Mouse (Mus musculus) liver, embryonic 14.5 days (tissue): Measurements from ENCODE around the gene Prss44. TPM values are rescaled to one million over a fixed set of nuclear protein-coding genes. Genes with fewer than 3 reads are reported as not detected.
A peak's percentile ranks its signal among the peaks of the same experiment; 100 is the strongest.

Source experiments
- ATAC-seq: fragments of 200-750 bp; cut with Nextera tagmentation; 2 replicates; pipeline ENCODE4 v1.8.0; 2017; ENCODE audit warnings: moderate number of reproducible peaks, mild to moderate bottlenecking, moderate library complexity; ENCODE audit not compliant: insufficient read depth
- DNase-seq, 3 experiments: peaks; one replicate each; pipeline ENCODE4 v3.0.0-alpha.2; 2012 to 2013; ENCODE audit warnings: low read depth in 3 of 3, low spot score in 3 of 3
- H3K27ac ChIP-seq: fragments of 300-500 bp; sonication (generic); 2 replicates; pipeline ENCODE4 v1.5.1; 2014; ENCODE audit warnings: moderate library complexity, mild to moderate bottlenecking, control low read depth, inconsistent platforms
- H3K27me3 ChIP-seq: fragments of 300-500 bp; sonication (generic); 2 replicates; pipeline ENCODE4 v1.6.1; 2014; ENCODE audit warnings: mild to moderate bottlenecking, low read length, moderate library complexity; ENCODE audit not compliant: control insufficient read depth, insufficient read depth
- H3K36me3 ChIP-seq: fragments of 300-500 bp; sonication (generic); replicated peaks from 2 replicates; pipeline ENCODE4 v1.6.1; 2014; ENCODE audit warnings: low read depth; ENCODE audit not compliant: control insufficient read depth, insufficient read depth
- H3K4me1 ChIP-seq, 2 experiments: fragments of 200-500 bp in 1 of 2; fragments of 300-500 bp in 1 of 2; sonication (generic) in 1 of 2; replicated peaks; 2 replicates each; pipeline ENCODE4 v1.6.1; 2012 to 2014; ENCODE audit warnings: antibody characterized with exemption in 1 of 2, inconsistent platforms in 1 of 2, low read length in 1 of 2; ENCODE audit not compliant: control insufficient read depth in 2 of 2, insufficient read depth in 2 of 2
- H3K4me2 ChIP-seq: fragments of 300-500 bp; sonication (generic); 2 replicates; pipeline ENCODE4 v1.6.1; 2014; ENCODE audit warnings: low read depth, mild to moderate bottlenecking, control low read depth, moderate library complexity
- H3K4me3 ChIP-seq, 2 experiments: fragments of 200-500 bp in 1 of 2; fragments of 300-500 bp in 1 of 2; sonication (generic) in 1 of 2; 2 replicates each; pipeline ENCODE4 v1.5.1; 2012 to 2014; ENCODE audit warnings: low read depth in 2 of 2, low read length in 2 of 2, mild to moderate bottlenecking in 2 of 2, control low read depth in 1 of 2, inconsistent platforms in 1 of 2, moderate library complexity in 1 of 2; ENCODE audit not compliant: insufficient read depth in 1 of 2
- H3K9ac ChIP-seq: fragments of 300-500 bp; sonication (generic); replicated peaks from 2 replicates; pipeline ENCODE4 v1.6.1; 2014; ENCODE audit warnings: mild to moderate bottlenecking, control low read depth, moderate library complexity
- H3K9me3 ChIP-seq: fragments of 300-500 bp; sonication (generic); 2 replicates; pipeline ENCODE4 v1.6.1; 2016; ENCODE audit warnings: low read length, mixed read lengths; ENCODE audit not compliant: control insufficient read depth
- CTCF ChIP-seq: IDR thresholded peaks from 2 replicates; pipeline ENCODE4 v1.5.1; 2016; ENCODE audit warnings: antibody characterized with exemption, low read depth, control low read depth
- EP300 ChIP-seq: IDR thresholded peaks from 2 replicates; pipeline ENCODE4 v1.6.1; 2016; ENCODE audit warnings: antibody characterized with exemption, low read depth
- WGBS: fragments of 180-500 bp; shearing (Covaris S2); extraction: QIAGEN DNeasy Blood & Tissue Kit; methylation state at CpG from one replicate; pipeline ENCODE4 v1.1.7; 2014; ENCODE audit not compliant: insufficient replicate concordance; 5-methylcytosine and 5-hydroxymethylcytosine counted together
- polyA plus RNA-seq, 2 experiments: library from polyadenylated mRNA; depleted of rRNA in 1 of 2; stranded (reverse) in 1 of 2; unstranded in 1 of 2; fragments of >200 nt; fragmentation: Nextera tagmentation in 1 of 2; extraction: Ambion mirVana in 1 of 2; gene quantifications; 2 replicates each; pipeline versions ENCODE4 v1.2.1 to v1.2.3; 2012 to 2014

The Prss44 gene
- polyA plus RNA-seq, 2 experiments: not detected

DNA sequence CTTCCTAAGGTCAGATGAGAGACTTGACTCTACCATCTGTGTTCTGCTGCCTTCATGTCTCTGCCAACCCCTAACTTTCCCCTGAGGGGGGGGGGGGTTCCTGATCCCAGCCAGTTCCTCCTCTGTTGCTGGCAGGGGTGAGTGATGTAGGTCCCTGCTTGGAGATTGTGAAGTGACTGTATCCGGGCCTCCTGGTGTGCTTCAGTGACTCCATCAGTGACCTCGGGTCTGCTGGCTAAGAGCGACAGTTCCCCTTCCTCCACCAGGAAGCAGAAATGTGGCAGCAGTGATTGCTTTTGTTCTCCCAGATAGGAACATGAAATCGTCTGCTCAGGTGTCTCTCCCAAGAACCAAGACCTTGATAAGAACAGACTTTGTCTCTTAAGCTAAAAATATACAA is 43.1 kb downstream of the Prss44 start:
- H3K9me3 ChIP-seq: no peaks in the 10 kb centered on the region
- DNase-seq (no peak), ATAC-seq (no peak)
- no peak for TF ChIP-seq EP300
- no peak for TF ChIP-seq CTCF
- no peak overlapping the region for H3K4me3 ChIP-seq
- H3K9ac ChIP-seq: no peak overlapping the region
- no peak overlapping the region for H3K4me2 ChIP-seq
- H3K4me1 ChIP-seq: peaks cover 7 to 28% of the 10 kb centered on the region in 2 experiments
- no peaks in the 10 kb centered on the region for H3K27me3 ChIP-seq
- no peaks in the 10 kb centered on the region for H3K36me3 ChIP-seq
- 9% methylated on average over 4 of the region's 4 CpGs for WGBS
- H3K27ac ChIP-seq: no peak overlapping the region

DNA sequence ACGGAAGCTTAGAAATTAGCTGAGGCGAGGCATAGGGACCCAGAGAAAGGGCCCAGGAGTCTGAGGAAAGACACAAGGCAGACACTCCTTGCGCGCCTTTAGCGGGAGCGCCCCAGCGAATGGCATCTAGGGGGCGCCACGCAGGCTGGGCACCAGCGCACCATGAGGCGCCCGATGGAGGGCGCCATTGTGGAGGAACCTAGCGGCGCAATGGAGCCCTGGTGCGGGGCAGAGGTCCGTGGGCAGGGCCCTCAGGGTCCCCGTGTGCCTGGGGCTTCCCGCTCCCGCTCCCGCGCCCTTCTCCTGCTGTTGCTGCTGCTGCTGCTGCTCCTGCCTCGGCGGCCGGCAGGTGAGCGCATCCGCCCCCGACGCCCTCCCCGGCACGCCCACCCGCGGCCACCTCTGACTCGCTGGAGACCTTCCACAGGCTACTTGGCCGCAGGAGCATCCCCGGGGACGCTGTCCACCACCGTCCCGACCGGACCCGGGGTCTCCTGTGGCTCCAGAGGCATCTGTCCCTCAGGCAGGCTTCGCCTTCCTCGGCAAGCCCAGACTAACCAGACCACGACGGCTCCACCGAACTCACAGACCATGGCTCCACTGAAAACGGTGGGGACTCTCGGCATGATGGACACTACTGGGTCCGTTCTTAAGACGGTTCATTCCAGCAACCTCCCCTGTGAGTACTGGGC is 44.1 kb downstream of the Prss44 start, which contains the start of gene Prss50:
Prss50 (plus strand) TSS at position 187 of the 692 bp plus-strand sequence.
- H3K9ac ChIP-seq: peak within 1 kb of the TSS; percentile 58
- no peak for DNase-seq

DNA sequence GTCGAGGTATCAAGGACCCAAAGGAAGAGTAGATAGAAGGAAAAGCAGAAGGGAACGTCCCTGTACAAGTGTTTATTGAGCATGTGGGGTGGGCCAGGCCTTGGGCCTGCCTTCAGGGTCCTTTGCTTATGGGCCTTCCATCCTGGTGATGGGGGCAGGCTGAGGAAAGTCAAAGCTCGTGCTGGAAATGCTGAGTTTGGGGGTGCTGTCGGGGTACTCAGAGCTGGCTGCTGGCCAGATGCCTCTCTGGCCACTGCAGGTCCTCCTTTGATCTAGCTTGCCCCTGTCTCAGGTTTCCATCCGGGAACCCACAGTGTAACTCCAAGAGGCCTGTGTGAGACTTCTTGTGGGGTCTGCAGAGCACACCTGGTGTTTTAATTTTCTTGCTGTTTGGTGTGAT is 44.7 kb downstream of the Prss44 start:
- H3K9ac ChIP-seq: peak overlapping the region; percentile 58
- no peaks in the 10 kb centered on the region for H3K9me3 ChIP-seq
- no peak for DNase-seq
- peak overlapping the region; percentile 80 for H3K4me2 ChIP-seq
- H3K27ac ChIP-seq: peak overlapping the region; percentile 77
- no peak for TF ChIP-seq CTCF
- no peak for TF ChIP-seq EP300
- no peaks in the 10 kb centered on the region for H3K36me3 ChIP-seq
- H3K4me3 ChIP-seq: peak overlapping the region; percentile 51 to 58
- ATAC-seq: no peak
- H3K4me1 ChIP-seq: peaks cover 7 to 28% of the 10 kb centered on the region in 2 experiments
- WGBS: 33% methylated on average over 5 of the region's 5 CpGs
- H3K27me3 ChIP-seq: no peaks in the 10 kb centered on the region

More for the DNA sequence above, 44.1 kb downstream of the Prss44 start, which contains the start of gene Prss50:
- Histone ChIP-seq H3K36me3 (no peaks in the 10 kb centered on the region), H3K27me3 (no peaks in the 10 kb centered on the region), H3K27ac (peak within 1 kb of the TSS; percentile 77), H3K4me1 (peaks cover 7 to 28% of the 10 kb centered on the region in 2 experiments), H3K4me3 (peak within 1 kb of the TSS; percentile 51 to 58), H3K9me3 (no peaks in the 10 kb centered on the region), H3K4me2 (peak within 1 kb of the TSS; percentile 80)
- 9% methylated on average over 42 of the region's 50 CpGs for WGBS
- ATAC-seq: peak; percentile 17; the same call in 1 of the 2 replicates
- no peak for TF ChIP-seq EP300
- peak; percentile 87 for TF ChIP-seq CTCF

DNA sequence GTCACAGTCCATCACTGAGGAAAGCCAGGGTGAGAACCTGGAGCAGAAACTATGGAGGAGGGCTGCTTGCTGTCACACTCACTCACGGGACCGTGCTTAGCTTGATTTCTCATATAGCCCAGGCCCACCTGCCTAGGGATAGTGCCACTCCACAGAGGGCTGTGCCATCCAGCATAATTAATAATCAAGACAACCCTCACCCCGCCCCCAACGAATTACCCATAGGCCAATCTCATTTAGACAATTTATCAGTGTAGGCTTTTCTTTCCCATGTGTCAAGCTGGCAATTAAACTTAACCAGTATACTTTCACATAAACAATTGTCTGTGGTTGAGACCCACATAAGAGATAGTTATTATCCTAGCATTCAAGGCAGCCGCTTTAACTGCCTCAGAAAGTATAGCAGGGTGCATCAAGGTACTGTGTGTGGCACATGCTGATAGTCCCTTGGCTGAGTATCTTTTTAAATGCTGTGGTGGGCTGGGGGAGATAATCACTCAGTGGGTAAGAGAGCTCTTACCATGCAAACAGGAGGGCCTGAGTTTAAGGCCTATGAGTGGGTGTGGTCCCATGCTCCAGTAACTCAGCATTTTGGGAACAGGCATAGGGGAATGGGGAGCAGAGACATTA is 45.3 kb downstream of the Prss44 start:
- H3K27ac ChIP-seq: peak overlapping the region; percentile 77
- DNase-seq (peak in 2 of 3 experiments; percentile 51), ATAC-seq (peak; percentile 93)
- H3K36me3 ChIP-seq: no peaks in the 10 kb centered on the region
- peaks cover 7 to 28% of the 10 kb centered on the region in 2 experiments for H3K4me1 ChIP-seq
- peak overlapping the region; percentile 51 to 58 for H3K4me3 ChIP-seq
- TF ChIP-seq EP300 (peak; percentile 93), CTCF (no peak)
- no peak overlapping the region; the same call in 1 of the 2 replicates for H3K9ac ChIP-seq
- no peaks in the 10 kb centered on the region for H3K27me3 ChIP-seq
- 25% methylated on average over 5 of the region's 5 CpGs for WGBS
- peak overlapping the region; percentile 80 for H3K4me2 ChIP-seq
- H3K9me3 ChIP-seq: no peaks in the 10 kb centered on the region

DNA sequence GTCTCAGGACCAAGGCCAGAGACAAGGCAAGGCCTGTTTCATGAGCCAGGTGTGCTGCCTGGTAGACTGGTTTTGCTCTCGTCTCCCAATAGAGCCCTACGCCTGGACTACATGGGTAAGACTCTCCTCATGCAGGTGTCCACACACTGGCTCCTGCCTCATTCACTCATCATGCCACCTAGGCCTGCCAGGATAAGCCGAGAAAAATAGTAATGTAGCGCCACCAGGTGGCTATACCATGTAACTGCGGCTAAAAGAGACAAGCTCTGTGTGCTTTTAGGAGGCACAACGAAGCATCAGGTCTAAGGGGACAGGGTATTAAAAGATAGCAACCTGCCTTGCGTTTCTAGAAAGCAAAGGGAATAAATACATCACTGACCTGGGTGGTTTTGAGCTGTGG is 57.2 kb downstream of the Prss44 start:
- no peaks in the 10 kb centered on the region for H3K9me3 ChIP-seq
- no peak overlapping the region for H3K4me2 ChIP-seq
- H3K9ac ChIP-seq: no peak overlapping the region
- 0 out of 4 replicates have a peak, but pooled peaks cover 0 to 2% of the 10 kb centered on the region in 2 experiments for H3K4me1 ChIP-seq
- no peaks in the 10 kb centered on the region for H3K36me3 ChIP-seq
- 8% methylated on average over 7 of the region's 7 CpGs for WGBS
- peaks cover 13% of the 10 kb centered on the region for H3K27me3 ChIP-seq
- no peak for TF ChIP-seq EP300
- TF ChIP-seq CTCF: peak; percentile 88
- ATAC-seq (no peak), DNase-seq (peak in 1 of 3 experiments; percentile 42)
- no peak overlapping the region for H3K4me3 ChIP-seq
- no peak overlapping the region for H3K27ac ChIP-seq

Other genes starting within 250 kb of the Prss44 start
- 1.4 and 1.5 TPM in 2 replicates for gene Nradd, start 189.5 kb upstream of the Prss44 start, polyA plus RNA-seq (2012; rRNA removed)
- 0.67 and 0.75 TPM in 2 replicates for gene Nradd, start 189.5 kb upstream of the Prss44 start, polyA plus RNA-seq (2014; fragmentation: Nextera tagmentation; extraction: Ambion mirVana)
- 4.2 and 4.3 TPM in 2 replicates for gene Nbeal2, start 159.8 kb upstream of the Prss44 start, polyA plus RNA-seq (2012; rRNA removed)
- 1.6 TPM in 2 replicates for gene Nbeal2, start 159.8 kb upstream of the Prss44 start, polyA plus RNA-seq (2014; fragmentation: Nextera tagmentation; extraction: Ambion mirVana)
- 42.3 and 64.5 TPM in 2 replicates for gene Ccdc12, start 157.5 kb upstream of the Prss44 start, polyA plus RNA-seq (2012; rRNA removed)
- gene Ccdc12, start 157.5 kb upstream of the Prss44 start, polyA plus RNA-seq (2014; fragmentation: Nextera tagmentation; extraction: Ambion mirVana): 60.4 and 66.0 TPM in 2 replicates
- gene Myl3, start 72.1 kb upstream of the Prss44 start, polyA plus RNA-seq (2012; rRNA removed): 0.10 TPM in 1 of 2 replicates, not detected in the other
- gene Myl3, start 72.1 kb upstream of the Prss44 start, polyA plus RNA-seq (2014; fragmentation: Nextera tagmentation; extraction: Ambion mirVana): 0.18 TPM in 1 of 2 replicates, not detected in the other
- gene Pth1r, start 66.8 kb upstream of the Prss44 start, polyA plus RNA-seq (2012; rRNA removed): 3.4 and 3.8 TPM in 2 replicates
- 2.0 and 2.4 TPM in 2 replicates for gene Pth1r, start 66.8 kb upstream of the Prss44 start, polyA plus RNA-seq (2014; fragmentation: Nextera tagmentation; extraction: Ambion mirVana)
- gene Prss42, start 15.8 kb upstream of the Prss44 start, polyA plus RNA-seq (2012; rRNA removed): 0.02 TPM in 1 of 2 replicates, not detected in the other
- gene Prss42, start 15.8 kb upstream of the Prss44 start, polyA plus RNA-seq (2014; fragmentation: Nextera tagmentation; extraction: Ambion mirVana): not detected in 2 replicates
- not detected in 2 replicates for gene Prss43, start 12.7 kb downstream of the Prss44 start, polyA plus RNA-seq (2012; rRNA removed)
- not detected in 2 replicates for gene Prss43, start 12.7 kb downstream of the Prss44 start, polyA plus RNA-seq (2014; fragmentation: Nextera tagmentation; extraction: Ambion mirVana)
- gene Prss45, start 20.6 kb downstream of the Prss44 start, polyA plus RNA-seq (2012; rRNA removed): not detected in 2 replicates
- gene Prss45, start 20.6 kb downstream of the Prss44 start, polyA plus RNA-seq (2014; fragmentation: Nextera tagmentation; extraction: Ambion mirVana): not detected in 2 replicates
- not detected in 2 replicates for gene Prss46, start 30.5 kb downstream of the Prss44 start, polyA plus RNA-seq (2012; rRNA removed)
- gene Prss46, start 30.5 kb downstream of the Prss44 start, polyA plus RNA-seq (2014; fragmentation: Nextera tagmentation; extraction: Ambion mirVana): not detected in 2 replicates
- 7.4 and 7.9 TPM in 2 replicates for gene Prss50, start 44.0 kb downstream of the Prss44 start, polyA plus RNA-seq (2012; rRNA removed)
- 14.9 and 19.3 TPM in 2 replicates for gene Prss50, start 44.0 kb downstream of the Prss44 start, polyA plus RNA-seq (2014; fragmentation: Nextera tagmentation; extraction: Ambion mirVana)
- 2.9 and 3.3 TPM in 2 replicates for gene Als2cl, start 65.9 kb downstream of the Prss44 start, polyA plus RNA-seq (2012; rRNA removed)
- 1.1 and 1.3 TPM in 2 replicates for gene Als2cl, start 65.9 kb downstream of the Prss44 start, polyA plus RNA-seq (2014; fragmentation: Nextera tagmentation; extraction: Ambion mirVana)
- 0.62 and 0.97 TPM in 2 replicates for gene Tmie, start 66.1 kb downstream of the Prss44 start, polyA plus RNA-seq (2012; rRNA removed)
- gene Tmie, start 66.1 kb downstream of the Prss44 start, polyA plus RNA-seq (2014; fragmentation: Nextera tagmentation; extraction: Ambion mirVana): 0.94 and 1.1 TPM in 2 replicates
- not detected in 2 replicates for gene Fam240a, start 102.9 kb downstream of the Prss44 start, polyA plus RNA-seq (2012; rRNA removed)
- gene Fam240a, start 102.9 kb downstream of the Prss44 start, polyA plus RNA-seq (2014; fragmentation: Nextera tagmentation; extraction: Ambion mirVana): not detected in 2 replicates
- gene Tdgf1, start 132.2 kb downstream of the Prss44 start, polyA plus RNA-seq (2012; rRNA removed): not detected in 2 replicates
- gene Tdgf1, start 132.2 kb downstream of the Prss44 start, polyA plus RNA-seq (2014; fragmentation: Nextera tagmentation; extraction: Ambion mirVana): not detected in 2 replicates
- 0.02 and 0.09 TPM in 2 replicates for gene Lrrc2, start 137.6 kb downstream of the Prss44 start, polyA plus RNA-seq (2012; rRNA removed)
- gene Lrrc2, start 137.6 kb downstream of the Prss44 start, polyA plus RNA-seq (2014; fragmentation: Nextera tagmentation; extraction: Ambion mirVana): 0.10 and 0.29 TPM in 2 replicates
- 26.0 and 34.3 TPM in 2 replicates for gene Rtp3, start 176.6 kb downstream of the Prss44 start, polyA plus RNA-seq (2012; rRNA removed)
- gene Rtp3, start 176.6 kb downstream of the Prss44 start, polyA plus RNA-seq (2014; fragmentation: Nextera tagmentation; extraction: Ambion mirVana): 15.6 and 21.7 TPM in 2 replicates
- 4.9 and 7.4 TPM in 2 replicates for gene Ltf, start 205.3 kb downstream of the Prss44 start, polyA plus RNA-seq (2012; rRNA removed)
- 24.5 and 29.8 TPM in 2 replicates for gene Ltf, start 205.3 kb downstream of the Prss44 start, polyA plus RNA-seq (2014; fragmentation: Nextera tagmentation; extraction: Ambion mirVana)
- gene Ccrl2, start 243.5 kb downstream of the Prss44 start, polyA plus RNA-seq (2012; rRNA removed): 7.2 and 8.8 TPM in 2 replicates
- 14.3 and 16.6 TPM in 2 replicates for gene Ccrl2, start 243.5 kb downstream of the Prss44 start, polyA plus RNA-seq (2014; fragmentation: Nextera tagmentation; extraction: Ambion mirVana)